Mouse (Mus musculus) megakaryocyte, embryonic 14.5 days (primary cell): ENCODE results near the gene Nr1h4. TPM values are rescaled to one million over a fixed set of nuclear protein-coding genes. Genes with fewer than 3 reads are reported as not detected.

Source experiments
- H3K27me3 ChIP-seq: replicated peaks from 2 replicates; pipeline ENCODE3; 2012; ENCODE audit warnings: inconsistent platforms
- H3K36me3 ChIP-seq: replicated peaks from 2 replicates; pipeline ENCODE3; 2012; ENCODE audit warnings: low read length, inconsistent platforms, mixed read lengths
- H3K4me1 ChIP-seq: 2 replicates; pipeline ENCODE4 v1.6.1; 2012; ENCODE audit warnings: inconsistent platforms
- H3K4me3 ChIP-seq: replicated peaks from 2 replicates; pipeline ENCODE3; 2012; ENCODE audit warnings: moderate library complexity, mild to moderate bottlenecking, inconsistent platforms
- H3K9me3 ChIP-seq: 2 replicates; pipeline ENCODE4 v1.6.1; 2012; ENCODE audit warnings: inconsistent platforms
- FLI1 ChIP-seq: IDR thresholded peaks from 2 replicates; pipeline ENCODE4 v1.6.1; 2012; ENCODE audit warnings: low read length, inconsistent platforms, mixed read lengths
- GATA1 ChIP-seq: IDR thresholded peaks from 3 replicates; pipeline ENCODE4 v1.6.1; 2012; ENCODE audit warnings: mixed read lengths, low read length, inconsistent platforms, borderline replicate concordance
- polyA plus RNA-seq: library from polyadenylated mRNA; stranded (reverse); fragments of >175 nt; gene quantifications from 2 replicates; pipeline ENCODE4 v1.2.3, GENCODE M21; 2012; ENCODE audit warnings: low replicate concordance; ENCODE audit not compliant: insufficient read depth

Gene Nr1h4
- polyA plus RNA-seq, 1 experiment = 0.16 TPM

GRCm38 (mm10) chr10:89422504-89423158, 110.8 kb downstream of the Nr1h4 start:
- peaks cover 41% of the 10 kb centered on the region for H3K4me1 ChIP-seq
- TF ChIP-seq FLI1 = no peak
- TF ChIP-seq GATA1 = no peak
- H3K36me3 ChIP-seq = peaks cover 93% of the 10 kb centered on the region
- peak overlapping the region; percentile 76 for H3K4me3 ChIP-seq
- no peaks in the 10 kb centered on the region for H3K9me3 ChIP-seq
- H3K27me3 ChIP-seq = no peaks in the 10 kb centered on the region

GRCm38 (mm10) chr10:89417966-89418365, 115.4 kb downstream of the Nr1h4 start:
- Histone ChIP-seq H3K36me3 (peaks cover 91% of the 10 kb centered on the region), H3K4me3 (no peak overlapping the region), H3K27me3 (no peaks in the 10 kb centered on the region), H3K4me1 (peaks cover 57% of the 10 kb centered on the region), H3K9me3 (no peaks in the 10 kb centered on the region)
- TF ChIP-seq GATA1 (no peak), FLI1 (no peak)

- TF ChIP-seq GATA1 = no peak
- no peak for TF ChIP-seq FLI1
- Histone ChIP-seq H3K4me3 (peak overlapping the region; percentile 84), H3K9me3 (no peaks in the 10 kb centered on the region), H3K27me3 (no peaks in the 10 kb centered on the region), H3K36me3 (peaks cover 90% of the 10 kb centered on the region), H3K4me1 (peaks cover 54% of the 10 kb centered on the region)
Measured at GRCm38 (mm10) chr10:89415478-89415877, 117.9 kb downstream of the Nr1h4 start.

- Histone ChIP-seq H3K27me3 (no peaks in the 10 kb centered on the region), H3K9me3 (no peaks in the 10 kb centered on the region), H3K4me1 (peaks cover 50% of the 10 kb centered on the region), H3K36me3 (peaks cover 25% of the 10 kb centered on the region), H3K4me3 (peak overlapping the region; percentile 65)
- TF ChIP-seq GATA1 (no peak), FLI1 (no peak)
Measured at GRCm38 (mm10) chr10:89407551-89407950, 125.8 kb downstream of the Nr1h4 start.

GRCm38 (mm10) chr10:89406733-89407484, 126.5 kb downstream of the Nr1h4 start:
- peak overlapping the region; percentile 64 for H3K4me3 ChIP-seq
- H3K9me3 ChIP-seq = 0 out of 2 replicates have a peak, but pooled peaks cover under 1% of the 10 kb centered on the region
- TF ChIP-seq GATA1 = no peak
- TF ChIP-seq FLI1 = no peak
- H3K27me3 ChIP-seq = no peaks in the 10 kb centered on the region
- H3K4me1 ChIP-seq = peaks cover 51% of the 10 kb centered on the region
- H3K36me3 ChIP-seq = peaks cover 21% of the 10 kb centered on the region

GRCm38 (mm10) chr10:89404936-89405335, 128.4 kb downstream of the Nr1h4 start:
- H3K9me3 ChIP-seq = peaks cover 14% of the 10 kb centered on the region
- peaks cover 4% of the 10 kb centered on the region for H3K36me3 ChIP-seq
- TF ChIP-seq FLI1 = no peak
- no peak for TF ChIP-seq GATA1
- no peak overlapping the region for H3K4me3 ChIP-seq
- peaks cover 48% of the 10 kb centered on the region for H3K4me1 ChIP-seq
- no peaks in the 10 kb centered on the region for H3K27me3 ChIP-seq

Other genes starting within 250 kb of the Nr1h4 start
- gene Ano4, start 188.8 kb downstream of the Nr1h4 start, polyA plus RNA-seq = not detected in 2 replicates
- gene Gas2l3, start 89.6 kb downstream of the Nr1h4 start, polyA plus RNA-seq = 0.20 TPM in 1 of 2 replicates, not detected in the other
- gene Slc17a8, start 87.7 kb upstream of the Nr1h4 start, polyA plus RNA-seq = not detected in 2 replicates
- gene Scyl2, start 152.7 kb upstream of the Nr1h4 start, polyA plus RNA-seq = 6.3 and 10.0 TPM in 2 replicates
- 1.5 TPM in 1 of 2 replicates, not detected in the other for gene Actr6, start 198.7 kb upstream of the Nr1h4 start, polyA plus RNA-seq
- 4.0 and 12.3 TPM in 2 replicates for gene Uhrf1bp1l, start 211.4 kb upstream of the Nr1h4 start, polyA plus RNA-seq